Comparison of ENCODE assay signal across 8 mouse cellular contexts in the genomic region with DNA sequence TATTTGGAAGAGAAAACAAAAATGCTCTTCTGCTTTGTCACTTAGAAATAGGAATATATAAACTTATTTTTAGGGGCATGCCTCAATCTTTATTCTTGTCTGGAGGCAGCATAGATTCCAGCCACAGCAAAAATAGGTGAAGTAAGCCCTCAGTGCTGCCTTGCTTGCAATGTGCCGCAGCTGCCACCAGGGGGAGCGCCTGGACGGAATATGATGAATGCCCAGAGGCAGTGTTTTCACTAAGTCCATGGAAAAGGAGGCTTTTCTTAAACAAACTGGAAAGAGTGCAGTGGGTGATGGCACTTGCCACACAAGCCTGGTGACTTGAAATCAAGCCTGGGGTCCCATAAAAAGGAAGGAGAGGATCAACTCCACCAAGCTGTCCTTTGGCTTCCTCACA.
A peak's percentile ranks its signal among the peaks of the same experiment; 100 is the strongest.
DNase-seq lines count a peak whose midpoint lies in the region.

No protein-coding gene starts in this region.

- DNase-seq in 3134 (ENCODE audit: extremely low read depth, insufficient read length, low spot score) (peak; percentile 50), ES-CJ7 (ENCODE audit: low read depth, low spot score) (peak; percentile 76)
- peak; percentile 68 for DNase-seq in cerebellum, adult 11-12 months
- peak; percentile 89 to 90 for DNase-seq in frontal cortex, postnatal 36 days (ENCODE audit: low spot score in 2 of 2)
- peak; percentile 83 for DNase-seq in kidney, postnatal 14 days
- DNase-seq in lung, adult 18-20 months, result peak; percentile 77 to 81
- DNase-seq in right cerebral cortex, postnatal 10 days (ENCODE audit: low spot score in 2 of 2), result peak; percentile 82 to 92
- peak; percentile 93 for DNase-seq in urinary bladder, postnatal 25 days (ENCODE audit: low spot score)

Comparison
In these comparisons a context has a peak if more than half of its experiments do, and no peak if none do; other contexts are left out.
1. Peak in every context shown above with its lines: DNase-seq.